Mouse (Mus musculus) spleen, postnatal 36 days (tissue): ENCODE measurements at regions not wholly inside any gene's neighbourhood (a gene's known extent, or its start where the extent isn't known, plus 50 kb on each side); places are given as distances from the start of the nearest gene placed in this dataset.

ENCODE experiments used
- DNase-seq, 2 experiments: peaks; one replicate each; pipeline ENCODE4 v3.0.0; 2022; ENCODE audit warnings: low spot score in 2 of 2, mixed read lengths in 1 of 2

- DNase-seq: no peak
Observed at GRCm38 (mm10) chr7:74224378-74224777, 210.9 kb upstream of the St8sia2 start.

GRCm38 (mm10) chr7:74200661-74201060 is 187.2 kb upstream of the St8sia2 start:
- DNase-seq: no peak

GRCm38 (mm10) chr7:74198796-74199195 is 185.3 kb upstream of the St8sia2 start:
- DNase-seq: no peak

GRCm38 (mm10) chr7:74184661-74185060 is 171.2 kb upstream of the St8sia2 start:
- no peak for DNase-seq

GRCm38 (mm10) chr7:74174206-74174605 is 160.7 kb upstream of the St8sia2 start:
- DNase-seq: no peak

GRCm38 (mm10) chr7:74173230-74173612 is 159.7 kb upstream of the St8sia2 start:
- no peak for DNase-seq

GRCm38 (mm10) chr7:74172504-74173229 is 159.2 kb upstream of the St8sia2 start:
- no peak for DNase-seq

GRCm38 (mm10) chr7:74151590-74151989 is 138.1 kb upstream of the St8sia2 start:
- no peak for DNase-seq

GRCm38 (mm10) chr7:74143236-74143635 is 129.7 kb upstream of the St8sia2 start:
- no peak for DNase-seq

GRCm38 (mm10) chr7:74138169-74138568 is 124.7 kb upstream of the St8sia2 start:
- no peak for DNase-seq

- DNase-seq: no peak
Observed at GRCm38 (mm10) chr7:74130206-74130836, 116.8 kb upstream of the St8sia2 start.

GRCm38 (mm10) chr7:74112071-74112470 is 98.6 kb upstream of the St8sia2 start:
- no peak for DNase-seq

- no peak for DNase-seq
Observed at GRCm38 (mm10) chr7:74108347-74108746, 94.9 kb upstream of the St8sia2 start.

- DNase-seq: peak in 1 of 2 experiments; percentile 1
Observed at GRCm38 (mm10) chr7:74107176-74107928, 93.9 kb upstream of the St8sia2 start.

- DNase-seq: no peak
Observed at GRCm38 (mm10) chr7:74091402-74092025, 78.0 kb upstream of the St8sia2 start.

GRCm38 (mm10) chr7:74080846-74081235 is 67.4 kb upstream of the St8sia2 start:
- DNase-seq: no peak

GRCm38 (mm10) chr7:74080079-74080845 is 66.8 kb upstream of the St8sia2 start:
- DNase-seq: no peak

GRCm38 (mm10) chr7:74072632-74073031 is 59.1 kb upstream of the St8sia2 start:
- DNase-seq: no peak

- DNase-seq: no peak
Observed at GRCm38 (mm10) chr7:74070836-74071235, 57.3 kb upstream of the St8sia2 start.

GRCm38 (mm10) chr7:74065449-74066099 is 52.1 kb upstream of the St8sia2 start:
- no peak for DNase-seq
